Mouse (Mus musculus) liver, adult 2 months (tissue): ENCODE data around the gene Slc7a11. TPM values are rescaled to one million over a fixed set of nuclear protein-coding genes. Genes with fewer than 3 reads are reported as not detected.

Source experiments
- DNase-seq: peaks from one replicate; pipeline ENCODE4 v3.0.0-alpha.2; 2011; ENCODE audit warnings: low read depth, low spot score; ENCODE audit errors: extremely low read depth
- H3K27ac ChIP-seq: fragments of 200-500 bp; replicated peaks from 2 replicates; pipeline ENCODE4 v1.5.1; 2012; ENCODE audit warnings: low read depth, mild to moderate bottlenecking, control low read depth, inconsistent platforms, low read length; ENCODE audit not compliant: insufficient read depth
- H3K27me3 ChIP-seq: fragments of 200-500 bp; 2 replicates; pipeline ENCODE4 v1.6.1; 2012; ENCODE audit warnings: mild to moderate bottlenecking, moderate library complexity, low read length, inconsistent platforms; ENCODE audit not compliant: control insufficient read depth, insufficient read depth
- H3K36me3 ChIP-seq: fragments of 200-500 bp; 2 replicates; pipeline ENCODE4 v1.6.1; 2012; ENCODE audit warnings: low read length, inconsistent platforms; ENCODE audit not compliant: control insufficient read depth, insufficient read depth
- H3K4me1 ChIP-seq: fragments of 200-500 bp; 2 replicates; pipeline ENCODE4 v1.6.1; 2011; ENCODE audit warnings: low read length; ENCODE audit not compliant: control insufficient read depth, insufficient read depth
- H3K4me3 ChIP-seq: fragments of 200-500 bp; 2 replicates; pipeline ENCODE4 v1.5.1; 2011; ENCODE audit warnings: low read depth, mild to moderate bottlenecking, control low read depth, low read length, moderate library complexity; ENCODE audit not compliant: insufficient read depth
- H3K79me2 ChIP-seq: fragments of 200-500 bp; 2 replicates; pipeline ENCODE4 v1.6.1; 2012; ENCODE audit warnings: inconsistent platforms, mild to moderate bottlenecking, low read length, moderate library complexity; ENCODE audit not compliant: control insufficient read depth, insufficient read depth
- H3K9ac ChIP-seq: fragments of 200-500 bp; 2 replicates; pipeline ENCODE4 v1.6.1; 2012; ENCODE audit warnings: low read depth, mild to moderate bottlenecking, control low read depth, inconsistent platforms, low read length
- CTCF ChIP-seq: fragments of 200-500 bp; IDR thresholded peaks from 2 replicates; pipeline ENCODE4 v1.5.1; 2011; ENCODE audit warnings: low read depth, low read length, control low read depth
- POLR2A ChIP-seq: fragments of 200-500 bp; IDR thresholded peaks from 2 replicates; pipeline ENCODE4 v1.6.1; 2011; ENCODE audit warnings: low read length, control low read depth; ENCODE audit not compliant: insufficient read depth; ENCODE audit errors: extremely low read depth
- WGBS: fragments of 180-500 bp; shearing (Covaris S2); methylation state at CpG from one replicate; pipeline ENCODE4 v1.1.7; 2018; 5-methylcytosine and 5-hydroxymethylcytosine counted together
- polyA plus RNA-seq: library from polyadenylated mRNA; depleted of rRNA; stranded (reverse); fragments of >200 nt; gene quantifications from 2 replicates; pipeline ENCODE4 v1.2.3, GENCODE M21; 2012
- total RNA-seq: library from RNA; depleted of rRNA; stranded (reverse); fragments of >200 nt; gene quantifications from 2 replicates; pipeline ENCODE4 v1.2.3, GENCODE M21; 2014

The Slc7a11 gene
- total and polyA plus RNA-seq, 2 experiments: under 0.01 TPM; not detected in 1

DNA sequence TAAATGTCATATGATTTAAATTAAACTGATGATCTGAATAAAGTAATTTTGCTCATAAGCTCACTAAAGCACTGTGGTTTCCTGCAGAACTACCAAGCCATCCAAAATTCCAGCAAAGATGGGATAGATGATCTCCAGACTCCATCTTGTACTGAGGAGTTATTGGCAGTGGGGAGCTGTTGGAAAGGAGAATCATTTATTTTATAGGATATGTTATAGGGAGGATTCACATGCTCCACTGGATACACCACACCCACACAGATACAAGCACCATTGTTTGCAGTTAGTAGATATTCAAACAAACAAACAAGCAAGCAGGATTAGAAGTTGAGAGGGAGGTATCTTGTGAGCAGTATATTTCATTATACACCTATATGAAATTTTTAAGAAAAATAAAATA lies 399.3 kb downstream of the Slc7a11 start:
- no peak for TF ChIP-seq POLR2A
- TF ChIP-seq CTCF: no peak
- H3K9ac ChIP-seq: no peak overlapping the region

DNA sequence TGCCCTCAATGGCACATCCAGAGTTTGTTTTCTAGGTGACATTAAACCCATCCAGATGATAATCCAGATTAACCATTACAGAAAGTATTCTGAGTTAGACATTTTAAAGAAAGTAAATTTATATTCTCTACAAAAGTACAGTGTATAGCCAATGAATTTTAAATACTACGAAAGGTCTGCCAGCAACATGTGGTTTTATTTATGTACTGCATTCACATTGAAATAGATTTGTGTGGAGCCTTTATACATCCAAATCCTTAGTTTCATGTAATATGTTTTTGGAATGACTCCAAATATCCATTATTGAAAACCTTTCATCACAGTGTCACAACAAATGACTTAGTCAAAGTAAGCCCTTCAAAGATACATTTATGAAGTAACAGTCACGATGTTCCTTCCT lies 402.3 kb downstream of the Slc7a11 start:
- WGBS: 88% methylated on average over 2 of the region's 2 CpGs
- Histone ChIP-seq H3K4me3 (no peak overlapping the region), H3K79me2 (no peaks in the 10 kb centered on the region), H3K27me3 (no peaks in the 10 kb centered on the region), H3K27ac (no peak overlapping the region), H3K9ac (no peak overlapping the region), H3K4me1 (no peaks in the 10 kb centered on the region), H3K36me3 (no peaks in the 10 kb centered on the region)
- TF ChIP-seq POLR2A: no peak
- no peak for TF ChIP-seq CTCF
- DNase-seq: no peak

More for the DNA sequence above, 399.3 kb downstream of the Slc7a11 start:
- Histone ChIP-seq H3K27ac (no peak overlapping the region), H3K4me1 (no peaks in the 10 kb centered on the region), H3K36me3 (no peaks in the 10 kb centered on the region), H3K79me2 (no peaks in the 10 kb centered on the region), H3K4me3 (no peak overlapping the region), H3K27me3 (no peaks in the 10 kb centered on the region)
- DNase-seq: no peak

DNA sequence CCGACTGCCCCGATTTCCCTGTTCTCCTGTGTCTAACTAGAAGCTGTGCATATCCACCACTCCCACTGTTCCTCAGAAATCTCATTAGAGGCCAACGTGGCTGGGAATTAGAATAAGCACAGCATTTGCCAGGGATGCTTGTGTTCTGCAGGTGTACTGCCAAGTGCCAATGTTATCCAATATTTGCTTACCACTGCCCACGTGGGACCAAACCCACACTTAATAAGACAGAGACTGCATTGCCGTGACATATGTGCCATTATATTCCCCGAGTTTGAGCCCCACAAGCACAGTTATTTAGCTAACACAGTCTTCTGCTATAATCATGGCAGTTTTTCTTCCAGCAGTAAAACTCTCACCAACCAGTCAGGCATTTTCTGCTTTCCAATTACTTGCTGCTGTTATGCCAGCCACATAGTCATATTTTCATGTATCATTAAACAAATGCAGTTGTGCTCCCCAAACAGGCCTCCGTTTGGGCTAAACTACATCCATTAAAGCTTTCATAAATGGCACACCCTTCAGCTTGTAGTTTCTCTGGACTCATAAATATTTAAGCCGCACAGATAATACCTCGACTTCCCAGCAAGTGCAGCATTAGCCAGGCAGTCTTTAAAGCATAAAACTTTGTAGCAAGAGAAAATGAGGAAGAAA lies 407.4 kb downstream of the Slc7a11 start:
- Histone ChIP-seq H3K36me3 (no peaks in the 10 kb centered on the region), H3K79me2 (no peaks in the 10 kb centered on the region), H3K27me3 (no peaks in the 10 kb centered on the region), H3K9ac (no peak overlapping the region), H3K4me3 (no peak overlapping the region), H3K4me1 (no peaks in the 10 kb centered on the region), H3K27ac (no peak overlapping the region)
- DNase-seq: no peak
- 79% methylated on average over 9 of the region's 9 CpGs for WGBS
- TF ChIP-seq POLR2A (no peak), CTCF (no peak)

DNA sequence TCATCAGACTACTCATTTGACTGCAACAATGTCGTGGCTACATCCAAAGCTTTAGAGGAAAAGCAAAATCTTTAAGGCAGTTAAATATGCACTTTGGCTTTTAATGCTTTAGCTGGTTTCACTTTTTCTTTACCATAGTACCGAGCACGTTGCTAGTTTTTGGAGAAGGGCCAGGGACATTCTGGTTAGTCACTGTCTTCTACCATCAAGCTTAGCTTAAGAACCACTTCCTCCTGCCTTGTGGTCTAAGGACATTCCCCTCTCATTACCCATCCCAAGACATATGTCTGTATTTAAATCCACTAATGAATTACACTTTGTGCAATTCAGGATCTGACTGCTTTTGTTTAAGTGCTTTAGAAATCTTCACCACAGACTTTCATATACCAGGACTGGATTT lies 410.1 kb downstream of the Slc7a11 start:
- WGBS: 56% methylated on average over 3 of the region's 3 CpGs
- Histone ChIP-seq H3K4me3 (no peak overlapping the region), H3K4me1 (no peaks in the 10 kb centered on the region), H3K27ac (no peak overlapping the region), H3K9ac (no peak overlapping the region), H3K79me2 (no peaks in the 10 kb centered on the region), H3K27me3 (no peaks in the 10 kb centered on the region), H3K36me3 (no peaks in the 10 kb centered on the region)
- no peak for DNase-seq
- TF ChIP-seq POLR2A (no peak), CTCF (no peak)

DNA sequence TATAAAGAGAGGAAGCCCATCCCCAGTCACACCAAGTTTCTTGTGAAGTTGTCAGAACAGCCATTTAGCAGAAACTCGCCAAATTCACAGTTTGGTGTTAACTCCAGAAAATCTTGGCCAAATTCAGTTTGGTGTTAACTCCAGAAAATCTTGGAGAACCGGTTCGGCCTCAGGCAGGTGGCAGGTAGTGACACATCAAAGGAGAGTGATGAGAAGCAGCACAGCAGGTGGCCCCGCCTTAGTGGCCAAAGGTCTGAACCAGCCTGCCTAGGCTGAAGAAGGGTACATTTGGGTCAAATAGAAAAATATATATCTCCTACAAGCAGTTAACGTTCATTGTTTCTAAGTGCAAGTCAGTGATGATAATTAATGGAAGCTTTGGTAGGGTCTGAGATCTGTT lies 417.4 kb downstream of the Slc7a11 start:
- no peak overlapping the region for H3K4me3 ChIP-seq
- no peaks in the 10 kb centered on the region for H3K27me3 ChIP-seq
- no peak for DNase-seq
- no peaks in the 10 kb centered on the region for H3K79me2 ChIP-seq
- no peak overlapping the region for H3K27ac ChIP-seq
- no peaks in the 10 kb centered on the region for H3K36me3 ChIP-seq
- H3K9ac ChIP-seq: no peak overlapping the region
- no peaks in the 10 kb centered on the region for H3K4me1 ChIP-seq
- 26% methylated on average over 5 of the region's 5 CpGs for WGBS
- TF ChIP-seq POLR2A (no peak), CTCF (no peak)

DNA sequence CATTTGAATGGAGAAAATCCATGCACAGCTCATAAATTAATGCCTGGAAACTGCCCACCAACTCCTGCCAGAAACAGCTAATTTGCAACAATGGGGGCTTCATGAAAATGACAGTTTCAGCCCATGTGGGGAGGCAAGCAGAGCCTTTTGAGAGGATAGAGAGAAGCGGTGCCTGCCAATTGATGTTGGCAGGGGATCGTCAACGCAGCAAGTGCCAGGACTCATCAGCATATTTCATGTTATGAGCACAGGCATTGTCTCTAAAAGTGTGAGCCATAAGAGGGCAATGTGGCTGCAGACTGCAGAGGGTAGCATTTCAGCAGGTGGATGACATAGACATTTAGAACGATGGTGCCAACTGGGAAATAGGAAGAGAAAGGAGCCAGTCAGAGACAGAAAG lies 429.0 kb downstream of the Slc7a11 start:
- 73% methylated on average over 4 of the region's 4 CpGs for WGBS
- Histone ChIP-seq H3K9ac (no peak overlapping the region), H3K4me3 (no peak overlapping the region), H3K36me3 (no peaks in the 10 kb centered on the region), H3K4me1 (no peaks in the 10 kb centered on the region), H3K79me2 (no peaks in the 10 kb centered on the region), H3K27ac (no peak overlapping the region), H3K27me3 (no peaks in the 10 kb centered on the region)
- no peak for DNase-seq
- TF ChIP-seq POLR2A (no peak), CTCF (no peak)
